Mouse (Mus musculus) hindbrain, postnatal 0 days (tissue): ENCODE data around the gene Cd5l. TPM values are rescaled to one million over a fixed set of nuclear protein-coding genes. Genes with fewer than 3 reads are reported as not detected.
"Not testable (repeated sequence)": the region's sequence is repeated elsewhere in the genome, so short reads cannot be mapped to it uniquely, and the experiment has no call there.

Experiments
- ATAC-seq: fragments of 200-750 bp; cut with Nextera tagmentation; 2 replicates; pipeline ENCODE4 v1.8.0; 2017; ENCODE audit warnings: mild to moderate bottlenecking, moderate TSS enrichment, moderate library complexity
- DNase-seq: peaks from one replicate; pipeline ENCODE4 v3.0.0-alpha.2; 2015; ENCODE audit warnings: low spot score
- H3K27ac ChIP-seq: fragments of 300-500 bp; sonication (generic); 2 replicates; pipeline ENCODE4 v1.5.1; 2014; ENCODE audit warnings: mild to moderate bottlenecking
- H3K27me3 ChIP-seq: fragments of 300-500 bp; sonication (generic); 2 replicates; pipeline ENCODE4 v1.6.1; 2014; ENCODE audit warnings: low read length, mixed read lengths; ENCODE audit not compliant: insufficient read depth
- H3K36me3 ChIP-seq: fragments of 300-500 bp; sonication (generic); 2 replicates; pipeline ENCODE4 v1.6.1; 2014; ENCODE audit warnings: low read length, mixed read lengths; ENCODE audit not compliant: insufficient read depth
- H3K4me1 ChIP-seq: fragments of 300-500 bp; sonication (generic); 2 replicates; pipeline ENCODE4 v1.6.1; 2014; ENCODE audit warnings: antibody characterized with exemption, low read length, mixed read lengths; ENCODE audit not compliant: insufficient read depth
- H3K4me2 ChIP-seq: fragments of 300-500 bp; sonication (generic); 2 replicates; pipeline ENCODE4 v1.6.1; 2014; ENCODE audit warnings: low read depth, mild to moderate bottlenecking, low read length, moderate library complexity, mixed read lengths
- H3K4me3 ChIP-seq: fragments of 300-500 bp; sonication (generic); 2 replicates; pipeline ENCODE4 v1.5.1; 2014; ENCODE audit warnings: low read length
- H3K9ac ChIP-seq: fragments of 300-500 bp; sonication (generic); replicated peaks from 2 replicates; pipeline ENCODE4 v1.6.1; 2014; ENCODE audit warnings: mild to moderate bottlenecking, low read length, moderate library complexity, mixed read lengths
- H3K9me3 ChIP-seq: fragments of 300-500 bp; sonication (generic); 2 replicates; pipeline ENCODE4 v1.6.1; 2016; ENCODE audit warnings: low read length, mixed read lengths
- CTCF ChIP-seq: IDR thresholded peaks from 2 replicates; pipeline ENCODE4 v1.5.1; 2016; ENCODE audit warnings: antibody characterized with exemption, control low read depth, low read depth
- WGBS: fragments of 180-500 bp; shearing (Covaris S2); extraction: QIAGEN DNeasy Blood & Tissue Kit; methylation state at CpG from one replicate; pipeline ENCODE4 v1.1.7; 2014; 5-methylcytosine and 5-hydroxymethylcytosine counted together
- polyA plus RNA-seq: library from polyadenylated mRNA; unstranded; fragments of >200 nt; fragmentation: Nextera tagmentation; extraction: Ambion mirVana; gene quantifications from 2 replicates; pipeline ENCODE4 v1.2.1, GENCODE M21; 2015
- total RNA-seq: library from RNA; depleted of rRNA; stranded (reverse); fragments of >200 nt; gene quantifications from 2 replicates; pipeline ENCODE4 v1.2.3, GENCODE M21; 2014

The Cd5l gene
- total and polyA plus RNA-seq, 2 experiments from 2014 or later: 0.09 TPM; not detected in 1

GRCm38 (mm10) chr3:87360466-87360865 lies 2.8 kb downstream of the Cd5l start:
- H3K9me3 ChIP-seq: no peaks in the 10 kb centered on the region
- H3K4me1 ChIP-seq: no peaks in the 10 kb centered on the region
- DNase-seq (no peak), ATAC-seq (no peak)
- no peak for TF ChIP-seq CTCF
- H3K4me2 ChIP-seq: no peak overlapping the region
- no peaks in the 10 kb centered on the region for H3K27me3 ChIP-seq
- no peaks in the 10 kb centered on the region for H3K36me3 ChIP-seq
- no peak overlapping the region for H3K27ac ChIP-seq
- no peak overlapping the region for H3K9ac ChIP-seq
- H3K4me3 ChIP-seq: no peak overlapping the region
- 81% methylated on average over 6 of the region's 6 CpGs for WGBS

DNA sequence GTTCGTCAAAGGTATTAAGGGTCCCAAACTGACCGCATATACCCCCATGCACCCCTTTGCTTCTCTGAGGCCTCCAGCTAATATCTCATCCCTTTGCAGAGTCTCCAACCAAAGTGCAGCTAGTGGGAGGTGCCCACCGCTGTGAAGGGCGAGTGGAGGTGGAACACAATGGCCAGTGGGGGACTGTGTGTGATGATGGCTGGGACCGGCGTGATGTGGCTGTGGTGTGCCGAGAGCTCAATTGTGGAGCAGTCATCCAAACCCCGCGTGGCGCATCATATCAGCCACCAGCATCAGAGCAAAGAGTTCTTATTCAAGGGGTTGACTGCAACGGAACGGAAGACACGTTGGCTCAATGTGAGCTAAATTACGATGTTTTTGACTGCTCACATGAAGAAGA lies 8.0 kb downstream of the Cd5l start:
- no peak overlapping the region for H3K9ac ChIP-seq
- DNase-seq (no peak), ATAC-seq (no peak)
- H3K4me1 ChIP-seq: no peaks in the 10 kb centered on the region
- no peak overlapping the region for H3K4me3 ChIP-seq
- no peaks in the 10 kb centered on the region for H3K9me3 ChIP-seq
- no peak for TF ChIP-seq CTCF
- no peak overlapping the region for H3K27ac ChIP-seq
- H3K27me3 ChIP-seq: no peaks in the 10 kb centered on the region
- H3K4me2 ChIP-seq: no peak overlapping the region
- H3K36me3 ChIP-seq: no peaks in the 10 kb centered on the region
- 89% methylated on average over 14 of the region's 14 CpGs for WGBS

DNA sequence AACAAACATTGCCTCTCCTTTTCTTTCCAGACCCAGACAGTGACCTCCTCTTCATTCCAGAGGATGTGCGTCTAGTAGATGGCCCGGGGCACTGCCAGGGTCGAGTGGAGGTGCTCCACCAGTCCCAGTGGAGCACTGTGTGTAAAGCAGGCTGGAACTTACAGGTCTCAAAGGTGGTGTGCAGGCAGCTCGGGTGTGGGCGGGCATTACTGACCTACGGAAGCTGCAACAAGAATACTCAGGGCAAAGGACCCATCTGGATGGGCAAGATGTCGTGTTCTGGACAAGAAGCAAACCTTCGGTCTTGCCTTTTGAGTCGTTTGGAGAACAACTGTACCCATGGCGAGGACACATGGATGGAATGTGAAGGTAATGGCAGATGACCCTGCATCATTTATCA lies 9.8 kb downstream of the Cd5l start:
- no peaks in the 10 kb centered on the region for H3K27me3 ChIP-seq
- H3K9ac ChIP-seq: no peak overlapping the region
- no peaks in the 10 kb centered on the region for H3K4me1 ChIP-seq
- no peak overlapping the region for H3K4me2 ChIP-seq
- ATAC-seq (no peak), DNase-seq (no peak)
- 82% methylated on average over 10 of the region's 10 CpGs for WGBS
- H3K27ac ChIP-seq: no peak overlapping the region
- no peaks in the 10 kb centered on the region for H3K9me3 ChIP-seq
- no peaks in the 10 kb centered on the region for H3K36me3 ChIP-seq
- TF ChIP-seq CTCF: no peak
- H3K4me3 ChIP-seq: no peak overlapping the region

- no peak overlapping the region for H3K4me3 ChIP-seq
- no peaks in the 10 kb centered on the region for H3K4me1 ChIP-seq
- H3K9ac ChIP-seq: no peak overlapping the region
- DNase-seq (no peak), ATAC-seq (no peak)
- no peak overlapping the region for H3K27ac ChIP-seq
- TF ChIP-seq CTCF: no peak
- WGBS: 74% methylated on average over 5 of the region's 5 CpGs
- H3K27me3 ChIP-seq: no peaks in the 10 kb centered on the region
- H3K4me2 ChIP-seq: no peak overlapping the region
- no peaks in the 10 kb centered on the region for H3K9me3 ChIP-seq
- H3K36me3 ChIP-seq: no peaks in the 10 kb centered on the region
Measured at GRCm38 (mm10) chr3:87369181-87369580, 11.5 kb downstream of the Cd5l start.

GRCm38 (mm10) chr3:87376195-87377165 lies 18.8 kb downstream of the Cd5l start, which contains the start of gene Fcrl1:
Fcrl1 (plus strand) TSS chr3:87376387.
- Histone ChIP-seq H3K4me2 (no peak within 1 kb of the TSS), H3K9ac (no peak within 1 kb of the TSS), H3K4me1 (no peaks in the 10 kb centered on the region), H3K36me3 (no peaks in the 10 kb centered on the region), H3K27me3 (no peaks in the 10 kb centered on the region), H3K4me3 (no peak within 1 kb of the TSS), H3K27ac (no peak within 1 kb of the TSS), H3K9me3 (no peaks in the 10 kb centered on the region)
- no peak for TF ChIP-seq CTCF
- no peak for DNase-seq
- WGBS: 84% methylated on average over 18 of the region's 18 CpGs
- ATAC-seq: no peak

- DNase-seq: no peak
- Histone ChIP-seq H3K4me3 (no peak overlapping the region), H3K4me1 (no peaks in the 10 kb centered on the region), H3K36me3 (no peaks in the 10 kb centered on the region), H3K27me3 (no peaks in the 10 kb centered on the region), H3K9ac (no peak overlapping the region), H3K27ac (no peak overlapping the region), H3K4me2 (no peak overlapping the region), H3K9me3 (no peaks in the 10 kb centered on the region)
- no peak for ATAC-seq
- no peak for TF ChIP-seq CTCF
- WGBS: 69% methylated on average over 3 of the region's 3 CpGs
Measured at GRCm38 (mm10) chr3:87377228-87377627, 19.5 kb downstream of the Cd5l start.

GRCm38 (mm10) chr3:87377719-87378118 lies 20.0 kb downstream of the Cd5l start:
- ATAC-seq (no peak), DNase-seq (no peak)
- TF ChIP-seq CTCF: no peak
- H3K27ac ChIP-seq: no peak overlapping the region
- H3K9me3 ChIP-seq: no peaks in the 10 kb centered on the region
- H3K4me3 ChIP-seq: no peak overlapping the region
- H3K4me1 ChIP-seq: no peaks in the 10 kb centered on the region
- H3K4me2 ChIP-seq: no peak overlapping the region
- 78% methylated on average over 6 of the region's 6 CpGs for WGBS
- H3K27me3 ChIP-seq: no peaks in the 10 kb centered on the region
- H3K36me3 ChIP-seq: no peaks in the 10 kb centered on the region
- H3K9ac ChIP-seq: no peak overlapping the region

DNA sequence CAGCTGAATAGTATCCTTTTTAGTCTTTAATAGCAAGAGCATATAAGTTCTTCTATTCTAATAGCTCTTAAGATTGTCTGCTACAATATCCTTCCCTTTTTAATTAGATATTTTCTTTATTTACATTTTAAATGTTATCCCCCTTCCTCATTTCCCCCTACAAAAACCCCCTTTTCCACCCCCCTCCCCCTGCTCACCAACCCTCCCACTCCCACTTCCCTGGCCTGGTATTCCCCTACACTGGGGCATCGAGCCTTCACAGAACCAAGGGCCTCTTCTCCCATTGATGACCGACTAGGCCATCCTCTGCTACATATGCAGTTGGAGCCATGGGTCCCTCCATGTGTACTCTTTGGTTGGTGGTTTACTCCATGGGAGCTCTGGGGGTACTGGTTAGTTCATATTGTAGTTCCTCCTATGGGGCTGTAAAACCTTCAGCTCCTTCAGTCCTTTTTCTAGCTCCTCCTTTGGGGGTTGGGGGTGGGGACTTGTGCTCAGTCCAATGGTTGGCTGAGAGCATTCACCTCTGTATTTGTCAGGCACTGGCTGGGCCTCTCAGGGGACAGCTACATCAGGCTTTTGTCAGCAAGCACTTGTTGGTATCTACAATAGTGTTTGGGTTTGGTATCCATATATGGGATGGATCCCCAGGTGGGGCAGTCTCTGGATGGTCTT lies 22.1 kb downstream of the Cd5l start:
- H3K4me3 ChIP-seq, H3K9me3 ChIP-seq, ATAC-seq, H3K9ac ChIP-seq, H3K4me2 ChIP-seq, H3K36me3 ChIP-seq, H3K27me3 ChIP-seq, H3K4me1 ChIP-seq, DNase-seq, H3K27ac ChIP-seq: not testable (repeated sequence)
- 96% methylated on average over 2 of the region's 2 CpGs for WGBS
